Mouse (Mus musculus): ENCODE measurements around the gene Amdhd2.

The Amdhd2 gene

GRCm38 (mm10) chr17:24163176-24163962, at the start of gene Amdhd2:
TSS of gene Amdhd2 (minus strand) at chr17:24163766.
- DNase-seq, result peak; percentile 99

GRCm38 (mm10) chr17:24213186-24213585, 49.6 kb upstream of the Amdhd2 start:
- DNase-seq, result no peak

- DNase-seq, result no peak
These were observed 49.0 kb upstream of the Amdhd2 start for GRCm38 (mm10) chr17:24212441-24213018.

GRCm38 (mm10) chr17:24211631-24212440, 48.3 kb upstream of the Amdhd2 start:
- DNase-seq, result peak; percentile 50

- no peak for DNase-seq
These were observed 47.0 kb upstream of the Amdhd2 start for GRCm38 (mm10) chr17:24210591-24210990.

GRCm38 (mm10) chr17:24209916-24210240, 46.3 kb upstream of the Amdhd2 start:
- no peak for DNase-seq

- DNase-seq, result no peak
These were observed 45.7 kb upstream of the Amdhd2 start, which contains the start of gene Ntn3 for GRCm38 (mm10) chr17:24209043-24209915. TSS of gene Ntn3 (minus strand) at chr17:24209531.

GRCm38 (mm10) chr17:24208641-24209042, 45.1 kb upstream of the Amdhd2 start:
- DNase-seq, result no peak

- DNase-seq, result no peak
These were observed 44.4 kb upstream of the Amdhd2 start for GRCm38 (mm10) chr17:24207768-24208640.

- DNase-seq, result peak; percentile 21
These were observed 43.1 kb upstream of the Amdhd2 start for GRCm38 (mm10) chr17:24206451-24207351.

- DNase-seq, result no peak
These were observed 42.4 kb upstream of the Amdhd2 start for GRCm38 (mm10) chr17:24205908-24206361.

GRCm38 (mm10) chr17:24205284-24205888, 41.8 kb upstream of the Amdhd2 start, which contains the start of gene Tbc1d24:
TSS of gene Tbc1d24 (minus strand) at chr17:24205562.
- DNase-seq, result peak; percentile 89

GRCm38 (mm10) chr17:24204846-24205245, 41.3 kb upstream of the Amdhd2 start:
- DNase-seq, result peak; percentile 11

- no peak for DNase-seq
These were observed 40.3 kb upstream of the Amdhd2 start for GRCm38 (mm10) chr17:24203611-24204534.

- DNase-seq, result no peak
These were observed 39.5 kb upstream of the Amdhd2 start for GRCm38 (mm10) chr17:24203068-24203467.

GRCm38 (mm10) chr17:24201092-24201491, 37.5 kb upstream of the Amdhd2 start:
- no peak for DNase-seq

- DNase-seq, result peak; percentile 27
These were observed 36.2 kb upstream of the Amdhd2 start for GRCm38 (mm10) chr17:24199741-24200140.

- DNase-seq, result no peak
These were observed 35.7 kb upstream of the Amdhd2 start for GRCm38 (mm10) chr17:24199252-24199651.
